Mouse (Mus musculus) gastrocnemius, adult 8-10 months (tissue): Measurements from ENCODE around the gene Olfr1198. TPM values are rescaled to one million over a fixed set of nuclear protein-coding genes. Genes with fewer than 3 reads are reported as not detected.

ENCODE experiments used
- DNase-seq, 2 experiments: peaks; one replicate each; pipeline ENCODE4 v3.0.0; 2022; ENCODE audit warnings: low spot score in 2 of 2
- total RNA-seq, 4 experiments: library from RNA; stranded (reverse); gene quantifications; 2 replicates each; pipeline ENCODE4 v1.2.4; 2022

Gene Olfr1198
- total RNA-seq: not detected

GRCm38 (mm10) chr2:88751270-88751669, at the start of gene Olfr1198:
Gene Olfr1198 (minus strand): TSS chr2:88751370.
- DNase-seq: no peak

- no peak for DNase-seq
Observed at GRCm38 (mm10) chr2:88792736-88793135, 41.6 kb upstream of the Olfr1198 start, which contains the start of gene Olfr1201. Gene Olfr1201 (plus strand): TSS chr2:88793036.

GRCm38 (mm10) chr2:88770388-88770787, 19.2 kb upstream of the Olfr1198 start, which contains the start of gene Olfr1200:
Gene Olfr1200 (minus strand): TSS chr2:88770488.
- no peak for DNase-seq

GRCm38 (mm10) chr2:88760369-88760768, 9.2 kb upstream of the Olfr1198 start, which contains the start of gene Olfr1199:
Gene Olfr1199 (minus strand): TSS chr2:88760469.
- DNase-seq: no peak

GRCm38 (mm10) chr2:88743379-88743778, 7.8 kb downstream of the Olfr1198 start:
- no peak for DNase-seq

- DNase-seq: no peak
Observed at GRCm38 (mm10) chr2:88732266-88732665, 18.9 kb downstream of the Olfr1198 start, which contains the start of gene Olfr1197. Gene Olfr1197 (minus strand): TSS chr2:88732366.

- no peak for DNase-seq
Observed at GRCm38 (mm10) chr2:88704497-88704896, 46.7 kb downstream of the Olfr1198 start, which contains the start of gene Olfr1196. Gene Olfr1196 (minus strand): TSS chr2:88704597.

Other genes with a start within 250 kb of the Olfr1198 start
- not detected for gene Olfr1186, start 232.8 kb downstream of the Olfr1198 start, total RNA-seq
- not detected for gene Olfr1188, start 194.4 kb downstream of the Olfr1198 start, total RNA-seq
- gene Olfr1189, start 164.9 kb downstream of the Olfr1198 start, total RNA-seq: not detected
- not detected for gene Olfr1191-ps1, start 110.8 kb downstream of the Olfr1198 start, total RNA-seq
- gene Olfr1192-ps1, start 102.9 kb downstream of the Olfr1198 start, total RNA-seq: not detected
- not detected for gene Olfr1193, start 75.7 kb downstream of the Olfr1198 start, total RNA-seq
- gene Olfr1195, start 62.2 kb downstream of the Olfr1198 start, total RNA-seq: not detected
- not detected for gene Olfr1196, start 46.8 kb downstream of the Olfr1198 start, total RNA-seq
- not detected for gene Olfr1197, start 19.0 kb downstream of the Olfr1198 start, total RNA-seq
- gene Olfr1199, start 9.1 kb upstream of the Olfr1198 start, total RNA-seq: not detected
- not detected for gene Olfr1200, start 19.1 kb upstream of the Olfr1198 start, total RNA-seq
- gene Olfr1201, start 41.7 kb upstream of the Olfr1198 start, total RNA-seq: not detected
- gene Olfr1202, start 63.1 kb upstream of the Olfr1198 start, total RNA-seq: not detected
- not detected for gene Olfr1205, start 78.4 kb upstream of the Olfr1198 start, total RNA-seq
- gene Olfr1204, start 97.9 kb upstream of the Olfr1198 start, total RNA-seq: not detected
- not detected for gene Olfr1206, start 111.9 kb upstream of the Olfr1198 start, total RNA-seq
- gene Olfr1208, start 150.9 kb upstream of the Olfr1198 start, total RNA-seq: not detected
- gene Olfr1209, start 163.8 kb upstream of the Olfr1198 start, total RNA-seq: not detected
- not detected for gene Olfr1211, start 186.7 kb upstream of the Olfr1198 start, total RNA-seq
- not detected for gene Olfr1212, start 202.6 kb upstream of the Olfr1198 start, total RNA-seq
- not detected for gene Gm13762, start 228.9 kb upstream of the Olfr1198 start, total RNA-seq
- gene Olfr1214, start 241.3 kb upstream of the Olfr1198 start, total RNA-seq: not detected